Mouse (Mus musculus): Measurements from ENCODE around the gene Krt7. TPM values are rescaled to one million over a fixed set of nuclear protein-coding genes. Genes with fewer than 3 reads are reported as not detected.
A peak's percentile ranks its signal among the peaks of the same experiment; 100 is the strongest.

Gene Krt7
- polyA plus RNA-seq, 1 experiment = 0.86 TPM

DNA sequence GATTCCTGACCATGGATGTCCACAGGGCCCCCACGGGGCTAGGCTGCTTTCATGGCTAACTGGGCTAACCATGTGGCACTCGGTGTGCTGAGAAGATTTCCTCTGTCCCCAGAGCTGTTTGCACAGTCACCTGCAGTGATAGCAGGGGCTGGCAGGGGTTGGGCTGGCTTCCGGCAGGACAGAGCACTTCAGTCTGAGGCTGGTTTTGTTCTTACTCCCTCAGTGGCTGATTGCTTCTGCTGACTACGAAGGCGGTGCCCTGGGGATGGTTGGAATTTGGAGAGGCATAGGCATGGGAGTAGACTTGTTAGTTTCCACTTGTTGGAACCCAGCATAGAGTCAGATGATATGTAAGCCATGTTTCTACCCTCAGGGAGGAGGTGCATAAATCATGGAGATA lies 14.1 kb downstream of the Krt7 start:
- Histone ChIP-seq H3K27ac (ENCODE audit: insufficient read depth, low read length) (no peak overlapping the region), H3K4me1 (ENCODE audit: control insufficient read depth, insufficient read depth, insufficient read length) (no peaks in the 10 kb centered on the region), H3K4me3 (ENCODE audit: extremely low read depth, insufficient read depth, insufficient read length) (no peak overlapping the region), H3K27me3 (ENCODE audit: control insufficient read depth, insufficient read depth, low read length) (no peaks in the 10 kb centered on the region), H3K36me3 (ENCODE audit: control insufficient read depth, insufficient read depth, low read length) (no peaks in the 10 kb centered on the region)
- WGBS = 28% methylated on average over 5 of the region's 5 CpGs
- no peak for TF ChIP-seq POLR2A (IDR thresholded peaks at IDR 0.05; ENCODE audit: low read depth, low read length)
- TF ChIP-seq CTCF (IDR thresholded peaks at IDR 0.05; ENCODE audit: extremely low read depth, insufficient read depth, insufficient read length, insufficient replicate concordance) = no peak
- no peak for DNase-seq (ENCODE audit: low read depth in 1 of 2, low spot score in 2 of 2)

DNA sequence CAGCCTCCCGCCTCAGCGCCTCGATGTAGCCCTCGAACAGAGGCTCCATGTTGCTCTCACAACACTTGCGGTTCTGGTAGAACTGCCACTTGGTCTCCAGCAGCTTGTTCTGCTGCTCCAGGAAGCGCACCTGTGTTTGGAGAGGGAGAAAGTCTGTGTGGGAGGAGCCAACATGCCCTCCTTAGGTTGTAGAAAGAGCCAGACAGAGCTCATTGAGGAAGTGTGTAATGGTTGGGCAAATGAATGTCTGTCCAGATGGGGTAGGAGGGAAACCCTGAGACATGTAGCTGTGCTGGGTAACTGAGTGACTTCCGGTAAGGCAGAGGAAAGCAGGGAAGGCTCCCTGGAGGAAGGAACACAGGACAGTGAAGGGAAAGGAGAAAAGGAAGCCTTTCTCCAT lies 25.8 kb downstream of the Krt7 start:
- no peaks in the 10 kb centered on the region; the same call in 1 of the 2 replicates for H3K27me3 ChIP-seq (ENCODE audit: control insufficient read depth, insufficient read depth, low read length)
- no peaks in the 10 kb centered on the region for H3K4me1 ChIP-seq (ENCODE audit: control insufficient read depth, insufficient read depth, insufficient read length)
- no peak overlapping the region for H3K4me3 ChIP-seq (ENCODE audit: extremely low read depth, insufficient read depth, insufficient read length)
- no peak for DNase-seq (ENCODE audit: low read depth in 1 of 2, low spot score in 2 of 2)
- no peak overlapping the region for H3K27ac ChIP-seq (ENCODE audit: insufficient read depth, low read length)
- H3K36me3 ChIP-seq (ENCODE audit: control insufficient read depth, insufficient read depth, low read length) = no peaks in the 10 kb centered on the region
- WGBS = 48% methylated on average over 7 of the region's 7 CpGs
- TF ChIP-seq CTCF (IDR thresholded peaks at IDR 0.05; ENCODE audit: extremely low read depth, insufficient read depth, insufficient read length, insufficient replicate concordance) = no peak
- TF ChIP-seq POLR2A (IDR thresholded peaks at IDR 0.05; ENCODE audit: low read depth, low read length) = no peak

DNA sequence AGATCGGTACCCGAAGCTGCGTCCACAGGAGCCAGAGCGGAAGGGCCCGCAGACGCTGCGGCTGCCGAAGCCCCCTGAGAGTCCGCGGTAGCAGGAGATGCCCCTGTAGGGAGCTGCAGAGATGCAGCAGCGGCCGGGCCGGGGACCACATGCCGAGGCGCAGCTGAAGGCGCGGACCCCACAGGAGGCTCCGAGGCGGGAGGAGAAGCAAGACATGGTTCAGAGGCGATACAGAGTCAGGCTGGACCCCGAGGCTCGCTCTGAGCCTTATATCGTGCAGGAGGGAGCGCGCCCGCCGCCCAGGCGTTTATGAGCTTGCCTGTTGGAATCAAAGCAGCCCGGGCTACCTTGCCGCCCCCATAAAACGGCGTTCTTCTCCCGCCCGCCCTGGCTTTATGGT lies 27.7 kb downstream of the Krt7 start, which contains the start of gene Krt87:
Gene Krt87 (minus strand): TSS at position 250 of the 400 bp plus-strand sequence.
- no peaks in the 10 kb centered on the region for H3K36me3 ChIP-seq (ENCODE audit: control insufficient read depth, insufficient read depth, low read length)
- DNase-seq (ENCODE audit: low read depth in 1 of 2, low spot score in 2 of 2) = no peak
- WGBS = 8% methylated on average over 34 of the region's 34 CpGs
- no peaks in the 10 kb centered on the region for H3K4me1 ChIP-seq (ENCODE audit: control insufficient read depth, insufficient read depth, insufficient read length)
- no peaks in the 10 kb centered on the region; the same call in 1 of the 2 replicates for H3K27me3 ChIP-seq (ENCODE audit: control insufficient read depth, insufficient read depth, low read length)
- no peak within 1 kb of the TSS for H3K27ac ChIP-seq (ENCODE audit: insufficient read depth, low read length)
- no peak within 1 kb of the TSS for H3K4me3 ChIP-seq (ENCODE audit: extremely low read depth, insufficient read depth, insufficient read length)
- no peak for TF ChIP-seq POLR2A (IDR thresholded peaks at IDR 0.05; ENCODE audit: low read depth, low read length)
- TF ChIP-seq CTCF (IDR thresholded peaks at IDR 0.05; ENCODE audit: extremely low read depth, insufficient read depth, insufficient read length, insufficient replicate concordance) = no peak

DNA sequence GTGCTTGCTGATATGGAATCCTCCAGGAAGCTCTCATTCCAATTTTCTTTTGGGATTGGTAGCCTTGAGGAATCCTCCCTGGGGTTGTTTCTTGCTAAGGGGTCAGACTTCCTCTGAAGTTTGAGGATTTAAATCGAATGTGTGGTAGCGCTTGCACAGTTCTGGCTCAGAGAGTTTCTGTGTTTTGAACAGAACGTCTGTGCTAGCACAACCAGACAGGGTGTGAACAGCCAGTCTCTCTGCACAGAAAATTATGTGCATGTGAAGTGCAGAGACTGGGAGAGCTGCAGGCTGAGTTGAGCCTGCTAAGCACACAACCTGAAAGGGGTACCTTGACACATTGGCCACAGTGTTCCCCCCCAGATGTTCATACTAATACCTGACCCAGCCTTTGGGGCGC lies 30.0 kb downstream of the Krt7 start:
- Histone ChIP-seq H3K27me3 (ENCODE audit: control insufficient read depth, insufficient read depth, low read length) (no peaks in the 10 kb centered on the region; the same call in 1 of the 2 replicates), H3K4me3 (ENCODE audit: extremely low read depth, insufficient read depth, insufficient read length) (no peak overlapping the region), H3K27ac (ENCODE audit: insufficient read depth, low read length) (no peak overlapping the region), H3K36me3 (ENCODE audit: control insufficient read depth, insufficient read depth, low read length) (no peaks in the 10 kb centered on the region), H3K4me1 (ENCODE audit: control insufficient read depth, insufficient read depth, insufficient read length) (no peaks in the 10 kb centered on the region)
- 81% methylated on average over 4 of the region's 4 CpGs for WGBS
- DNase-seq (ENCODE audit: low read depth in 1 of 2, low spot score in 2 of 2) = no peak
- TF ChIP-seq POLR2A (IDR thresholded peaks at IDR 0.05; ENCODE audit: low read depth, low read length) (no peak), CTCF (IDR thresholded peaks at IDR 0.05; ENCODE audit: extremely low read depth, insufficient read depth, insufficient read length, insufficient replicate concordance) (no peak)

DNA sequence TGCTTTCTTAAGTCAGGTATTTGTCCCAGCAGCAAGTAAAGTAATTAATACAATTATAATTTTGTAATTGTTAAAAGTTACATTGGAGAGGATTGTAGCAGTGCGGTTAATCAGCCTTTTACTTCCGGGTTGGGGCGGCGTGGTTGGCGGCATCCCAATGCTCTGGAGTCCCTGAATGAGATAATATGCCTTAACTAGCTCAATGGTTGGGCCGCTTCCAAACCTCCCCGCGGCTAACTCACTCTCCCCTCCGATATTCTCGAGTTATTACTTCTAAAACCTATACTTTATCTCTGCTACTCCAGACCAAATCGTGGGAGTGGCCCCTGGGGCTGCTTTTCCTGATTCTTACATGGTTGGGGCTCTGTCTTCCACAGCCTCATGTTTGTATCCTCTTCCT lies 35.7 kb downstream of the Krt7 start:
- H3K4me3 ChIP-seq (ENCODE audit: extremely low read depth, insufficient read depth, insufficient read length) = no peak overlapping the region
- H3K4me1 ChIP-seq (ENCODE audit: control insufficient read depth, insufficient read depth, insufficient read length) = no peaks in the 10 kb centered on the region
- 72% methylated on average over 11 of the region's 11 CpGs for WGBS
- TF ChIP-seq POLR2A (IDR thresholded peaks at IDR 0.05; ENCODE audit: low read depth, low read length) (no peak), CTCF (IDR thresholded peaks at IDR 0.05; ENCODE audit: extremely low read depth, insufficient read depth, insufficient read length, insufficient replicate concordance) (no peak)
- H3K27ac ChIP-seq (ENCODE audit: insufficient read depth, low read length) = no peak overlapping the region
- H3K27me3 ChIP-seq (ENCODE audit: control insufficient read depth, insufficient read depth, low read length) = no peaks in the 10 kb centered on the region
- no peak for DNase-seq (ENCODE audit: low read depth in 1 of 2, low spot score in 2 of 2)
- H3K36me3 ChIP-seq (ENCODE audit: control insufficient read depth, insufficient read depth, low read length) = no peaks in the 10 kb centered on the region

DNA sequence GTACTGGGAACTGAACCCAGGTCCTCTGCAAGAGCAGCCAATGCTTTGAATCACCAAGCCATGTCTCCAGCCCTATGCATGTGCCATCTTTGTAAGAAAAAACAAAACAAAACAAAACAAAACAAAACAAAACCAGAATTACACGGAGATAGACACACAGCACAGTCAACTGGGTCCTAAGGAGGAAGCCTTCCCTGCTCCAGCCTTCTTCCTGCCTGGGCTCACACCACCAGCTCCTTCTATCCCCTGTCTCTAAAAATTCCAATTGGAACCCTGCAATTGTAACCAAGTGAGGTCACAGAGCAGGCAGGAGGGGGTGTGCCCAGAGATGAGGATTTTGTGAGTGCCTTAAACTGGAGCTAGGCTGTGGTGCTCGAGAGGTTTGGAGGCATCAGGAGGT lies 36.6 kb downstream of the Krt7 start, which contains the start of gene Krt88:
Gene Krt88 (plus strand): TSS at position 301 of the 400 bp plus-strand sequence.
- no peak within 1 kb of the TSS for H3K4me3 ChIP-seq (ENCODE audit: extremely low read depth, insufficient read depth, insufficient read length)
- H3K36me3 ChIP-seq (ENCODE audit: control insufficient read depth, insufficient read depth, low read length) = no peaks in the 10 kb centered on the region
- WGBS = 67% methylated on average over 2 of the region's 2 CpGs
- TF ChIP-seq POLR2A (IDR thresholded peaks at IDR 0.05; ENCODE audit: low read depth, low read length) = no peak
- TF ChIP-seq CTCF (IDR thresholded peaks at IDR 0.05; ENCODE audit: extremely low read depth, insufficient read depth, insufficient read length, insufficient replicate concordance) = no peak
- H3K27ac ChIP-seq (ENCODE audit: insufficient read depth, low read length) = no peak within 1 kb of the TSS
- H3K4me1 ChIP-seq (ENCODE audit: control insufficient read depth, insufficient read depth, insufficient read length) = no peaks in the 10 kb centered on the region
- no peak for DNase-seq (ENCODE audit: low read depth in 1 of 2, low spot score in 2 of 2)
- H3K27me3 ChIP-seq (ENCODE audit: control insufficient read depth, insufficient read depth, low read length) = no peaks in the 10 kb centered on the region

DNA sequence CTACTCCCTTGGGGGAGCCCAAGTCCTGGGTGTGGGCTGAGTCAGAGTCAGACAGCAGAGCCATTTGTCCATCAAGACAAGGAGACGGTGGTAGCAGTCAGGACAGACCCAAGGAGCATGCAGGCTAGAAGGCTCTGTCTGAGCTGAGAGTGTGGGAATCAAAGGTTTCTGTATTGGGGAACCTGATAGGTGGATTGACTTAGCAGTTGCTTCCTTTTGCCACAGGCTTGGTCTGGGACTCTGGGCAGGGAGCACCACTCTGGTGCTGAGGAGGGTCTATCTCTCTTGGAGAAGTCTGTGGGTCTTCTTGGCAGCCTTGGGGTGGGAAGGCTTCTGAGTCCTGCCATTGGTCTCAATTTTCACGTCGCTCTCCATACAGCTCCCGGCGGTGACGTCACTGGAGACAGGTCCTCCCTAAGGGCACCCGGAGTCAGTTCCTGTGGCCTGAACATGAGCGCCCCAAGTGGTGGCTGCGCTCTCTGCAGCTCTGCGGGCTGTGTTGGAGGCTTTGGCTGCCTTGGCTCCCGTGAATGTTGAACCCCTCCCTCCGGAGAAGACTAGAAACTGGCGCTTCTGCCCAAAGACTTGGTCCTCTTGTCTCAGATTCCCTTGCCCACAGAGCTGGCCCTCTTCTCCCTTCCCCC lies 42.4 kb downstream of the Krt7 start:
- no peak for TF ChIP-seq POLR2A (IDR thresholded peaks at IDR 0.05; ENCODE audit: low read depth, low read length)
- TF ChIP-seq CTCF (IDR thresholded peaks at IDR 0.05; ENCODE audit: extremely low read depth, insufficient read depth, insufficient read length, insufficient replicate concordance) = peak; percentile 44; the same call in 1 of the 2 replicates
- Histone ChIP-seq H3K27me3 (ENCODE audit: control insufficient read depth, insufficient read depth, low read length) (no peaks in the 10 kb centered on the region), H3K36me3 (ENCODE audit: control insufficient read depth, insufficient read depth, low read length) (no peaks in the 10 kb centered on the region), H3K4me1 (ENCODE audit: control insufficient read depth, insufficient read depth, insufficient read length) (no peaks in the 10 kb centered on the region), H3K4me3 (ENCODE audit: extremely low read depth, insufficient read depth, insufficient read length) (no peak overlapping the region), H3K27ac (ENCODE audit: insufficient read depth, low read length) (no peak overlapping the region)
- 12% methylated on average over 13 of the region's 13 CpGs for WGBS
- DNase-seq (ENCODE audit: low read depth in 1 of 2, low spot score in 2 of 2) = peak in 1 of 2 experiments; percentile 41

All from spleen, adult 2 months (tissue).